ENCODE assay signal across 17 mouse cellular contexts in the genomic region with DNA sequence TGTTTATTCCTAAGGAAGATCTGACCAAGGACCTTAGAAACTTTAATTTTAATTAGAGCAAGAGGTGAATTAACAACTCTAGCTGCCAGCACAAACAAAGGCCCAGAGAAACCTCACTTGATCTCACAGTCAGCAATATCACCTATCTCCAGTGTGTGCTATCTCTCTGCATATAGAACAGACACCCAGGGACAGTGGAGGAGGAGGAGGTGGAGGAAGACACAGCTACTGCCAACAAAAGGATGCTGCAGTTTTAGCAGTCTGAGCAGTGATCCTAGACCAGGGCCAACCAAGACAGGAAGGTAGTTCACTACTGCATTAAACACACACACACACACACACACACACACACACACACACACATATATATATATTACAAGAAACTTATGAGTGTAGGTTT.
"Had no signal": no experiment of that assay in that cellular context is flagged by ENCODE, and none has a peak within 500 bp of the region (broad histone marks: within the 10 kb centered on the region; RNA-seq: fewer than 3 reads in every experiment).

No protein-coding gene starts in this region.

- ATAC-seq: liver, embryonic 12.5 days; liver, postnatal 0 days; lung, postnatal 0 days; midbrain, embryonic 13.5 days; midbrain, embryonic 15.5 days; midbrain, embryonic 16.5 days had no signal

- DNase-seq: left cerebral cortex, postnatal 4 days; liver; liver, embryonic 13.5 days; liver, postnatal 0 days; lung, adult 18-20 months; lung, adult 2 months; lung, embryonic 14.5 days; lung, postnatal 10 days; lung, postnatal 14 days; lung, postnatal 36 days; lung, postnatal 4 days; midbrain, embryonic 14.5 days had no signal
